Mouse (Mus musculus) lung, embryonic 14.5 days (tissue): ENCODE results near the gene Olfr1330. TPM values are rescaled to one million over a fixed set of nuclear protein-coding genes. Genes with fewer than 3 reads are reported as not detected.
"Not testable (repeated sequence)": the region's sequence is repeated elsewhere in the genome, so short reads cannot be mapped to it uniquely, and the experiment has no call there.

ENCODE experiments used
- ATAC-seq: fragments of 200-750 bp; cut with Nextera tagmentation; 2 replicates; pipeline ENCODE4 v1.8.0; 2017; ENCODE audit warnings: mild to moderate bottlenecking, moderate TSS enrichment, moderate library complexity; ENCODE audit not compliant: insufficient read depth
- DNase-seq: peaks from one replicate; pipeline ENCODE4 v3.0.0-alpha.2; 2015
- H3K27ac ChIP-seq: fragments of 300-500 bp; sonication (generic); 2 replicates; pipeline ENCODE4 v1.5.1; 2014; ENCODE audit warnings: low read depth, mild to moderate bottlenecking, moderate library complexity
- H3K27me3 ChIP-seq: fragments of 300-500 bp; sonication (generic); 2 replicates; pipeline ENCODE4 v1.6.1; 2014; ENCODE audit warnings: low read length, control low read depth; ENCODE audit not compliant: insufficient read depth
- H3K36me3 ChIP-seq: fragments of 300-500 bp; sonication (generic); 2 replicates; pipeline ENCODE4 v1.6.1; 2014; ENCODE audit warnings: control low read depth; ENCODE audit not compliant: insufficient read depth
- H3K4me1 ChIP-seq: fragments of 300-500 bp; sonication (generic); 2 replicates; pipeline ENCODE4 v1.6.1; 2014; ENCODE audit warnings: antibody characterized with exemption, control low read depth; ENCODE audit not compliant: insufficient read depth
- H3K4me2 ChIP-seq: fragments of 300-500 bp; sonication (generic); 2 replicates; pipeline ENCODE4 v1.6.1; 2014; ENCODE audit warnings: mild to moderate bottlenecking
- H3K4me3 ChIP-seq: fragments of 300-500 bp; sonication (generic); 2 replicates; pipeline ENCODE4 v1.5.1; 2014; ENCODE audit warnings: low read depth, low read length
- H3K9ac ChIP-seq: fragments of 300-500 bp; sonication (generic); 2 replicates; pipeline ENCODE4 v1.6.1; 2014
- H3K9me3 ChIP-seq: fragments of 300-500 bp; sonication (generic); 2 replicates; pipeline ENCODE4 v1.6.1; 2016; ENCODE audit warnings: low read depth, low read length, control low read depth
- CTCF ChIP-seq: IDR thresholded peaks from 2 replicates; pipeline ENCODE4 v1.5.1; 2016; ENCODE audit warnings: antibody characterized with exemption, low read depth
- WGBS: fragments of 180-500 bp; shearing (Covaris S2); extraction: QIAGEN DNeasy Blood & Tissue Kit; methylation state at CpG from one replicate; pipeline ENCODE4 v1.1.7; 2014; 5-methylcytosine and 5-hydroxymethylcytosine counted together
- polyA plus RNA-seq: library from polyadenylated mRNA; unstranded; fragments of >200 nt; fragmentation: Nextera tagmentation; extraction: Ambion mirVana; gene quantifications from 2 replicates; pipeline ENCODE4 v1.2.1, GENCODE M21; 2014

The Olfr1330 gene
- not detected in 2 replicates for polyA plus RNA-seq

DNA sequence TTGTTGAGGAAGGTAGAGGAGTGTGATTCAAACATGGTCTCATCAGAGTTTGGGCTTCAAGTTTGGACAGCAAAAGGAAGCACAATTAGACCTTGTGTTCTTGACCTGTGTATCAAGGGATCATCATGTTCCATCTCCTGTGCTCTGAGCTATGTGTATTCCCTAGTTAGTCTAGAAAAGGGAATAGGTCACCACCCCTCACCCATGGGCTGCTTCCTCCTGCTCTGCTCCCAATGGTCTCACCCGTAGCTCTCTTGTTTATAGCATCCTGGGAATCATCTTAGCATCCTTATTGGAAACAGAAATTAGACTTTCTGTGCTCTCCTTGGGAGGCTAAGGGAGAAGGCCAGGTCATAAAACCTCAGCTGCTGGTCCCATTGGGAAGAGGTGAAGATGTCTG lies at the start of gene Olfr1330:
TSS of gene Olfr1330 (plus strand) at position 301 of the 400 bp plus-strand sequence.
- Histone ChIP-seq H3K4me2 (no peak within 1 kb of the TSS), H3K36me3 (no peaks in the 10 kb centered on the region), H3K9ac (no peak within 1 kb of the TSS), H3K27me3 (no peaks in the 10 kb centered on the region), H3K9me3 (no peaks in the 10 kb centered on the region), H3K4me1 (no peaks in the 10 kb centered on the region), H3K4me3 (no peak within 1 kb of the TSS), H3K27ac (no peak within 1 kb of the TSS)
- no peak for DNase-seq
- TF ChIP-seq CTCF = no peak
- 81% methylated on average over 1 of the region's 1 CpGs for WGBS
- ATAC-seq = no peak

DNA sequence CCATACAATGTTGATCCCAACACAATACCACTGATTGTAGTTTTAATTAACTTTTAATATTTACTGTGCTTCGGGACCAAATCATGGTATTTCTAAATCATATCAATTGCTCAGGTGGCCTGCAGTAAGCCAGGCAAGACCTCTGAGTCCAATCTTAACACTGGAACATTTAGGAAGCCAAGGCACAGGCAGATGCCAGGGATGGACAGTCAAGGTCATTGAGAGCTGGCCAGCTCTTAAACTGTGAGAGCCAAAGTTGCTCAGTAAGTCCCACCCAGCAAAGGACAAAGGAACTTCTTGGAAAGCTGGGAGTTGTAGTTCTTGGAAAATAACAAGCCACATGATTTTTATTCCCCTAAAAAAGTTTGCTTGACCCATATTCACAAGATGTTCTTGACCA lies 26.6 kb upstream of the Olfr1330 start:
- Histone ChIP-seq H3K4me2 (no peak overlapping the region), H3K9ac (no peak overlapping the region), H3K4me1 (no peaks in the 10 kb centered on the region), H3K36me3 (no peaks in the 10 kb centered on the region), H3K27ac (no peak overlapping the region), H3K27me3 (no peaks in the 10 kb centered on the region), H3K4me3 (no peak overlapping the region), H3K9me3 (no peaks in the 10 kb centered on the region)
- TF ChIP-seq CTCF = no peak
- WGBS = 77% methylated on average over 1 of the region's 1 CpGs
- no peak for ATAC-seq
- no peak for DNase-seq

DNA sequence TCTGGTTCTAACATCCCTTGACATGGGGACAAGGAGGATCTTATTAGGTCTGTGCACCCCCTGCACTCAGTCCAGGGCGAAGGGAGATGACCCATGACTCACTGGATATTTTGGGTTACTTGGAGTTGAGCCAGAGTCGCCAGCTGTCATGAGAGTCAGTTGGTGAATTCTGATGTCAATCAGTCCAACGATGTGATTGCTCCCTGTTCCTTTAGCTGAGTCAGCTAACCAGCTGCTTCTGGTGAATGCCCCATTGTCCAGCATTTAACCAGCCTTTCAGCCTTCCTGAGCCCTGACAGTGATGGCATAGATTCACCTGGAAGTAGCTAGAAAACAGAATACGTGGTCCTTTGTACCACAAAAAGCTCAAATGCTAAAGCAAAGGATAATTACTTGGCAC lies 25.7 kb upstream of the Olfr1330 start:
- Histone ChIP-seq H3K9ac (no peak overlapping the region), H3K9me3 (no peaks in the 10 kb centered on the region), H3K27ac (no peak overlapping the region), H3K4me2 (no peak overlapping the region), H3K27me3 (no peaks in the 10 kb centered on the region), H3K36me3 (no peaks in the 10 kb centered on the region), H3K4me3 (no peak overlapping the region), H3K4me1 (no peaks in the 10 kb centered on the region)
- no peak for TF ChIP-seq CTCF
- ATAC-seq = no peak
- DNase-seq = no peak
- WGBS = 58% methylated on average over 4 of the region's 4 CpGs

DNA sequence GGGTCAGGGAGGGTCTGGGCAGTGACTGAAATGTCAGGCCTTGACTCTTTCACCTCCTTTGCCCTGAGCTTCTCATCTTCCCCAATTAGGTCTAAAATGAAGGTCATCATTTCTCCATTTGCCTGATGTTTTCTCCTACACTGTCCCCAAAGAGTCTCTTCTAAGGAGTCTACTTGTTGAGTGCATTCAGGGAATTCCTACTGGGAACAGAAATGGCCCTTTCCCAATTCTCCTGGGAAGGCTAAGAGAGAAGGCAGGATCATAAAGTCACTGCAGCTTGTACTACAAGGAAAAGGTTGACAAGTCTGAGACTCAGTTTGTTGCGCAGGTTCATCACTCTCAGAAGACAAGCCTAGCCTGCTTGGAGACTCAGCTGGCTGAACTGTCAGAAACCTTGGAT lies 24.0 kb upstream of the Olfr1330 start, which contains the start of gene Olfr1331:
TSS of gene Olfr1331 (plus strand) at position 301 of the 400 bp plus-strand sequence.
- WGBS = 97% methylated on average over 1 of the region's 1 CpGs
- no peak for DNase-seq

DNA sequence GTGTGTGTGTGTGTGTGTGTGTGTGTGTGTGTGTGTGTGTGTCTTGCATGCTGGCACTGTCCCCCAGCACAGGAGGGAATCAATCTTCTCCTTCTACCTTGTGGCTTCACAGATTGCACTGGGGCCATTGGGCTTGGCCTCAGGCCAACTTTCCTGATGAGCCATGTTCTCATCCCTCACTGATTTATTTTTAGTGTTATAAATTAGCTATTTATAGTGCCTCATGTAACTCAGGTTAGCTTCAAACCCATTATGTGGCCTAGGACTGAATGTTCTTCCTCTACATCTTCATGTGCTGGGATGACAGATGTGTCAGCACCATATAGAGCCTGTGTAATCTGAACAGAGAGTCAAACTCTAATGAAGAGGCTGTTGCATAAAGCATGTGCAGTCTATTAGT lies 20.8 kb upstream of the Olfr1330 start:
- no peak overlapping the region for H3K9ac ChIP-seq
- no peak overlapping the region for H3K27ac ChIP-seq
- ATAC-seq = no peak
- no peak overlapping the region for H3K4me3 ChIP-seq
- no peak overlapping the region for H3K4me2 ChIP-seq
- H3K9me3 ChIP-seq = no peaks in the 10 kb centered on the region
- H3K36me3 ChIP-seq = no peaks in the 10 kb centered on the region
- no peaks in the 10 kb centered on the region for H3K4me1 ChIP-seq
- DNase-seq = no peak
- no peaks in the 10 kb centered on the region for H3K27me3 ChIP-seq
- no peak for TF ChIP-seq CTCF

More for the DNA sequence above, 24.0 kb upstream of the Olfr1330 start, which contains the start of gene Olfr1331:
- H3K9ac ChIP-seq = no peak within 1 kb of the TSS
- H3K27ac ChIP-seq = no peak within 1 kb of the TSS
- H3K9me3 ChIP-seq = no peaks in the 10 kb centered on the region
- H3K27me3 ChIP-seq = no peaks in the 10 kb centered on the region
- no peak for ATAC-seq
- no peak within 1 kb of the TSS for H3K4me3 ChIP-seq
- no peak for TF ChIP-seq CTCF
- no peaks in the 10 kb centered on the region for H3K4me1 ChIP-seq
- H3K4me2 ChIP-seq = no peak within 1 kb of the TSS
- H3K36me3 ChIP-seq = no peaks in the 10 kb centered on the region

DNA sequence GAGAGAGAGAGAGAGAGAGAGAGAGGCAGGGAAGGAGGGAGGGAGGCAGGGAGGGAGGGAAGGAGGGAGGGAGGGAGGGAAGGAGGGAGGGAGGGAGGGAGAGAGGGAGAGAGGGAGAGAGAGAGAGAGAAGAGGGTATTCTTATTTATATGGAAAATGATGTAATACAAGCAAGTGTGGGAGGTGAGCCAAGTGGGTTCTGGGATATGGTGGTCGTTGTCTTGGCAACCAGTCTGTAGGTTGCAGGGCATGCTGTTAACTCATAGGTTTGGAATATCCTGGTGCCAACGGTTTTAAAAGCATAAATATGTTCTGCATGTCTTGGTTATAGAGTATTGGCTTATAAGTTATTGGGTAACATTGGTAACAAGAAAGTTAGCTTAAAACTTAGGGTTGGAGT lies 13.6 kb downstream of the Olfr1330 start:
- no peaks in the 10 kb centered on the region for H3K4me1 ChIP-seq
- WGBS = 60% methylated on average over 2 of the region's 2 CpGs
- no peak overlapping the region for H3K27ac ChIP-seq
- no peak for ATAC-seq
- no peak overlapping the region for H3K4me3 ChIP-seq
- H3K9me3 ChIP-seq = no peaks in the 10 kb centered on the region
- H3K36me3 ChIP-seq = no peaks in the 10 kb centered on the region
- peak; percentile 4 for DNase-seq
- no peak overlapping the region for H3K9ac ChIP-seq
- H3K27me3 ChIP-seq = no peaks in the 10 kb centered on the region
- TF ChIP-seq CTCF = no peak
- no peak overlapping the region for H3K4me2 ChIP-seq

DNA sequence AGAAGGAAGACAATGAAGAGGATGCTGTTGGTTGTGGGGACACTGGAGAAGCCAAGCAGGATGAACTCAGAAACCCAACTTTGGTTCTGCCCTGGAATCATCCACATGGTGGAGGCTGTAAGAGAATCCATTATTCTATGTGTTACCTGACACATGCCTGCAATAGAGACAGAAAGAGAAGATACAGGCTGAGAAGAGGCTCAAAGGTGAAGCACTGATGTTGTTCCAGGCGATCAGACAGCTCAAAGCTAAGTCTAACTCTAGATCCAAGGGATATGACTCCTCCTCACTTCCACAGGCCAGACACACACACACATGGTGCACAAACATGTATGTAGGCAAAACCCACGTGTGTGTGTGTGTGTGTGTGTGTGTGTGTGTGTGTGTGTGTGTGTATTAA lies 29.0 kb downstream of the Olfr1330 start, which contains the start of gene Olfr1329:
TSS of gene Olfr1329 (minus strand) at position 101 of the 400 bp plus-strand sequence.
- H3K27me3 ChIP-seq, H3K4me1 ChIP-seq, H3K36me3 ChIP-seq, H3K9me3 ChIP-seq, ATAC-seq, H3K4me2 ChIP-seq, H3K27ac ChIP-seq, H3K4me3 ChIP-seq, DNase-seq, H3K9ac ChIP-seq: not testable (repeated sequence)
- WGBS = 43% methylated on average over 2 of the region's 2 CpGs

DNA sequence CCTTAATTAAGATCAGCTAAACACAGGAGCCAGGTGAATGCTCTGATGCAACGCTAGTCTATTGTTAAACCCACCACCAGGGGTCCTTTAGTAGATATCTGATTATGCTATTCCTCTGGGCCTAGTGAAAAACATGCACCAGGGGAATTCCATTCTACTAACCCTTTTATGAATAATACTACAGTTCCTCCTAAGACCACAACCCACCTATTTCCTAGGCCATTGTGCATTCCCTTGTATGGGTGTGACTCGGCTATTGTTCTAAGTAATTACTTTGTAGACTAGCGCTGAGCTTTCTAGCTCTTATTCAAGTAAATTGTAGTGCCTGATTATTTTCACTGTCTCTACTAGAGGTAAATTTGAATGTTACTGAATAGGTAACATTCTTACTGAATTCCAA lies 42.9 kb downstream of the Olfr1330 start:
- H3K4me2 ChIP-seq, H3K27ac ChIP-seq, H3K4me1 ChIP-seq, H3K27me3 ChIP-seq, ATAC-seq, H3K4me3 ChIP-seq, H3K9me3 ChIP-seq, DNase-seq, H3K9ac ChIP-seq, H3K36me3 ChIP-seq: not testable (repeated sequence)
- 91% methylated on average over 3 of the region's 3 CpGs for WGBS
